Mouse (Mus musculus): ENCODE data around the gene Amn1. TPM values are rescaled to one million over a fixed set of nuclear protein-coding genes. Genes with fewer than 3 reads are reported as not detected.

Gene Amn1
- total RNA-seq, 2 experiments from 2014 or later = 2.6 to 18.7 TPM

DNA sequence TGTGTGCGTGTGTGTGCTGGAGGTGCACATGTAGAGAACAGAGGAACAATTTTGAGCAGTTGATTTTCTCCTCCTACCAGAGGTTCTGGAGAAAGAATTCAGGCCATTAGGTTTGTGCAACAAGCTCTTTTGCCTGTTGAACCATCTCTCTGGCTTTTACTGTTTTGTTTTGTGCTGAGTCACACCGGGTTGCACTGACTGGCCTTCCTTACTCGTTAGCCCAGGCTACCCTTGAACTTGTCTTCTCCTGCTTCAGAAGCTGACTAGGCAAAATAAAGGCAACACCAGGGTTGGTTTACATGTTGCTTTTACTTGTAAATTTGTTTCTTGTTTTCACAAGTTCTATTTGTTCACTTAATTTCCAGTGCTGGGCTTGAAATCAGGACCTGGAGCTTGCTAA lies 65.5 kb downstream of the Amn1 start:
- no peak for ATAC-seq (replicated peaks; ENCODE audit: low FRiP score, low TSS enrichment, poor library complexity, severe bottlenecking)

DNA sequence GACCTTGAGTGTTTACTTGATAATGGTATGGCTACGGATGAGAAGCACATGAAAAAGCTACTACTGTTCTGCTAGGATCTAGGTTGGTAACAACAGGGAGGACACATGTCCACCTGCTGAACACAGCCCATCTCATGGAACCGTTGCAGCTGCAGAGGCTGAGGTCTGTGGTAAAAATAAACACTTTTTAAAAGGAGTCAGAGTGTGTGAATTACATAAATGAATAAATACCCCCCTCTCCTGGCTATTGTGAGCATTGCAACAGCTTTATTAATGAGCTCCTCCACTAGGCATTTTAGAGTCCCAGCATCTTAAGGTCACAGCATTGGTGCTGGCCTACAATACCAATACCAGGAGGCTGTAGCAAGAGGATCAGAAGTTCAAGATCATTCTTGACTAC lies 68.7 kb downstream of the Amn1 start:
- ATAC-seq (replicated peaks; ENCODE audit: low FRiP score, low TSS enrichment, poor library complexity, severe bottlenecking) = peak; percentile 89

DNA sequence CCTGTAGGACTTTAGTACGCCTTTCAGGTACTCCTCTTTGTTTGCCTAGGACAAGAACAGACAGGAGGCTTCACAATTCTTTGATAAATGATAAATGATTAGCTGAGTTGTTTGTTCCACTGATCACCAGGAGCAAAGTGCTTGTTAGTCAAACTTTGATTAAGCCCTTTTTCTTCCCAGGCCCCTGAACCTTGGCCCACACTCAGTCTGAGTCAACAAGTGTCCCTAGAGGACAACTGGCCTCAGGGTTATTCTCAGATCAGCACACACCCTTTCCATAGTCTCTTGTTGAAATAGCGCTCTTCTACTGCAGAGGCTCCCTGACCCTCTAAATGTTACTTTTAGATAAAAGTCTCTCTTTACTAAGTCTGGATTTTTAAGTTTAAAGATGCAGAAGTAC lies 69.6 kb downstream of the Amn1 start:
- no peak for ATAC-seq (replicated peaks; ENCODE audit: low FRiP score, low TSS enrichment, poor library complexity, severe bottlenecking)

DNA sequence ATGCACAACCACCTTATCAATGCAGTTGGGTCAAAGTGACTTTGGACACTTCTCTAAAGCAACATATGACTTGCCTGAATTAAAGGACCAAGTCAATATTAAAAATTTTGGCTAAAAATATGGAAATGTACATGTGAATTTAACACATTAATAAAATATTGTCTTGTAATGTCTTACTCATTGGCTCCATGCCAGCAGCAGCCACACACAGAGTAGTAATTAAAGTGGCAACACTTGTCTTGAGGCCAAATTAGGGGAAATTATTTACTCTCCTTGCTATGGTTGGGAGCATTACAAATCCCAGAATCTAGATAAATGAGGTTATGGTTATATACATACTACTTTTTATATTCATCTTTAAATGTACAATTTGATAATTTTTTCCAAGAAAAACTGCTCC lies 71.5 kb downstream of the Amn1 start:
- no peak for ATAC-seq (replicated peaks; ENCODE audit: low FRiP score, low TSS enrichment, poor library complexity, severe bottlenecking)

DNA sequence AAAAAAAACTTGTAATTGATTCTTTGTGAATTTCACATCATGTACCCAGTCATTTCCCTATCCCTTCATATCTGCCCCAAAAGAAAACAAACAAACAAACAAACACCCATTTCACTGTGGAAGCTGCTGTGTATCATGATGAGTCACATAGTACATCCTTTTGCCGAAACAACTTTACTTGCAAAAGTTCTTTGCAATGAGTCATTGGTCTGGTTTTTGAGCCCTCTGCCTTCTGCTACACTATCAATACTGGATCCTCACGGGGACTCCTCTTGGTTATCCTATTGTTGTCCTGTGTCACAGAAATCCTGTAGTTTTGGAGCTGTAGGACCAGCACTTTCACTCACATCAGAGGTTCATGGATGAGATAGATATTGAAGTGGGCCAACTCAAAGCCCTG lies 79.6 kb downstream of the Amn1 start:
- ATAC-seq (replicated peaks; ENCODE audit: low FRiP score, low TSS enrichment, poor library complexity, severe bottlenecking) = no peak

DNA sequence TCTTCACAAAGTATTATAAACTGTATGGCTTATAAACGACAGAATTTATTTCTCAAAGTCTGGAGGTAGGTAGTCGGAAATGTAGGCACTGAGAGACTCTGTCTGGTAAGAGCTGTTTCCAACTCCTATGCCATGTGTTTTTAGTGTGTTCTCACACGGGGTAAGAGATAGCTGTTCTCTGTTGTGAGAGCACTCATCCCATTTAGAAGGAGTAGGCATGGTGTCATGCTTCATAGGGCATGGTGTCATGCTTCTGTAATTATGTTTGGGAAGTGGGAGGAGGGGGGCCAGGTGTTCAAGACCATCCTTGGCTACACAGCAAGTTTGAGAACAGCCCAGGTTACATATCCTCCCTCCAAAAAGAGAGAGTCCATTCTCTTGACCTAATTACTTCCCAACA lies 80.9 kb downstream of the Amn1 start:
- ATAC-seq (replicated peaks; ENCODE audit: low FRiP score, low TSS enrichment, poor library complexity, severe bottlenecking) = no peak

Other genes starting within 250 kb of the Amn1 start
- gene Sinhcaf, start 242.2 kb downstream of the Amn1 start, total RNA-seq (2014; fragmentation: Nextera tagmentation) = 32.1 and 46.3 TPM in 2 replicates
- 134 and 160 TPM in 2 replicates for gene Sinhcaf, start 242.2 kb downstream of the Amn1 start, total RNA-seq (2017)
- 1.1 and 2.3 TPM in 2 replicates for gene Dennd5b, start 87.0 kb downstream of the Amn1 start, total RNA-seq (2014; fragmentation: Nextera tagmentation)
- gene Dennd5b, start 87.0 kb downstream of the Amn1 start, total RNA-seq (2017) = 0.19 and 2.2 TPM in 2 replicates
- gene Gm10203, start 58.5 kb downstream of the Amn1 start, total RNA-seq (2014; fragmentation: Nextera tagmentation) = not detected in 2 replicates
- not detected in 2 replicates for gene Gm10203, start 58.5 kb downstream of the Amn1 start, total RNA-seq (2017)
- 15.1 and 18.6 TPM in 2 replicates for gene Etfbkmt, start 48.9 kb downstream of the Amn1 start, total RNA-seq (2014; fragmentation: Nextera tagmentation)
- gene Etfbkmt, start 48.9 kb downstream of the Amn1 start, total RNA-seq (2017) = 25.2 and 28.4 TPM in 2 replicates
- gene Resf1, start 120.7 kb upstream of the Amn1 start, total RNA-seq (2014; fragmentation: Nextera tagmentation) = 48.3 and 72.8 TPM in 2 replicates
- 64.1 and 71.6 TPM in 2 replicates for gene Resf1, start 120.7 kb upstream of the Amn1 start, total RNA-seq (2017)
- 12.7 and 18.4 TPM in 2 replicates for gene Bicd1, start 220.2 kb upstream of the Amn1 start, total RNA-seq (2014; fragmentation: Nextera tagmentation)
- 8.2 and 9.2 TPM in 2 replicates for gene Bicd1, start 220.2 kb upstream of the Amn1 start, total RNA-seq (2017)

Data from megakaryocyte-erythroid progenitor cell, adult 5-6 weeks (primary cell).